Mouse (Mus musculus): ENCODE measurements around the gene Ccdc65. TPM values are rescaled to one million over a fixed set of nuclear protein-coding genes. Genes with fewer than 3 reads are reported as not detected.

Gene Ccdc65
- total and polyA plus RNA-seq, 3 experiments = 0.60 TPM; not detected in 2

DNA sequence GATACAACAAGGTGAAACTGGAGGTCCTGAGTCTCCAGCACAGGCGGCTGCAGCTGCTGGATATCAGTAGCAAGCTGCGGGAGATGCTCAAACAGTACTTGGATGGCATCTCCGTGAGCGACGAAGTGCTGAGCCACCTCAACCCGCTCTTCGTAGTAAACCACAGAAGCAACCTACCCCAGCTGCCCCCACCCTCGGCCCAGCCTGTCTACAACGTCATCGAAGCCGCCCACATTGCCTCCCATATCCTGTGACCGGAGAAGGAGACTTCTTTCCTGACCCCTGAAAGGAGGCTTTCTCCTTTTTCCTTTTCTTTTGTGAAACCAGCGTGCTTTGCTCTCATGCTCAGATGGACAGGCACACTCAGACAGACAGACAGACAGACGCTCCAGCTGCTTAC lies 14.8 kb downstream of the Ccdc65 start:
- no peak for TF ChIP-seq CTCF (IDR thresholded peaks at IDR 0.05; ENCODE audit: low read depth, low read length)
- TF ChIP-seq TAL1 (conservative IDR thresholded peaks at IDR 0.05; ENCODE audit: low read depth, low read length) = no peak
- no peak for TF ChIP-seq GATA1 (IDR thresholded peaks at IDR 0.05; ENCODE audit: borderline replicate concordance, low read length)
- TF ChIP-seq GATA2 (IDR thresholded peaks at IDR 0.05; ENCODE audit: borderline replicate concordance, low read depth, low read length) = no peak
- TF ChIP-seq POLR2AphosphoS5 (IDR thresholded peaks at IDR 0.05; ENCODE audit: insufficient replicate concordance, low read depth, low read length) = no peak
- Histone ChIP-seq H3K4me1 (ENCODE audit: insufficient read depth, low read depth, low read length) (peaks cover 38% of the 10 kb centered on the region), H3K36me3 (replicated peaks) (peaks cover 25% of the 10 kb centered on the region), H3K9me3 (replicated peaks) (no peaks in the 10 kb centered on the region), H3K27me3 (ENCODE audit: insufficient read depth, low read length) (peaks cover 16% of the 10 kb centered on the region), H3K4me3 (ENCODE audit: low read depth, low read length) (no peak overlapping the region)
- ATAC-seq (ENCODE audit: extremely low read depth, insufficient number of reproducible peaks, low FRiP score, poor library complexity, severe bottlenecking) (no peak), DNase-seq (ENCODE audit: low spot score) (no peak)

DNA sequence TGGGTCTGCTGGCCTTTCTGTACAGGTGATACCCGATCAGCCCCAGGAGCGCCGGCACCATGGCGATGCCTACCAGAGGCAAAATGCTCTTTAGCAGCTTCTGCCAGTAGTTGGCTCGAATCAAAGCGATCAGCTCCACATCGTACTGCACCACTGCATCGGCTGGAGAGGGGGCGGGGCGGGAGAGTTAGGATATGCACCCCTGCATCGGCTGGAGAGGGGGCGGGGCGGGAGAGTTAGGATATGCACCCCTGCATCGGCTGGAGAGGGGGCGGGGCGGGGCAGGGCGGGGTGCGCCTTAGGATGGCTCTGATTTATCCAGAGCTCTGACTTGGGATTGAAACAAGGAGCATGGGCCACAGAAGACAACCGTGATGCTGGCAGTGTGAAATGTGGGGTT lies 16.4 kb downstream of the Ccdc65 start:
- DNase-seq (ENCODE audit: low spot score) (no peak), ATAC-seq (ENCODE audit: extremely low read depth, insufficient number of reproducible peaks, low FRiP score, poor library complexity, severe bottlenecking) (no peak)
- Histone ChIP-seq H3K36me3 (replicated peaks) (peaks cover 25% of the 10 kb centered on the region), H3K9me3 (replicated peaks) (no peaks in the 10 kb centered on the region), H3K4me3 (ENCODE audit: low read depth, low read length) (no peak overlapping the region), H3K4me1 (ENCODE audit: insufficient read depth, low read depth, low read length) (peaks cover 42% of the 10 kb centered on the region), H3K27me3 (ENCODE audit: insufficient read depth, low read length) (peaks cover 9% of the 10 kb centered on the region; the same call in 1 of the 2 replicates)
- no peak for TF ChIP-seq GATA1 (IDR thresholded peaks at IDR 0.05; ENCODE audit: borderline replicate concordance, low read length)
- no peak for TF ChIP-seq POLR2AphosphoS5 (IDR thresholded peaks at IDR 0.05; ENCODE audit: insufficient replicate concordance, low read depth, low read length)
- TF ChIP-seq CTCF (IDR thresholded peaks at IDR 0.05; ENCODE audit: low read depth, low read length) = no peak
- no peak for TF ChIP-seq TAL1 (conservative IDR thresholded peaks at IDR 0.05; ENCODE audit: low read depth, low read length)
- no peak for TF ChIP-seq GATA2 (IDR thresholded peaks at IDR 0.05; ENCODE audit: borderline replicate concordance, low read depth, low read length)

DNA sequence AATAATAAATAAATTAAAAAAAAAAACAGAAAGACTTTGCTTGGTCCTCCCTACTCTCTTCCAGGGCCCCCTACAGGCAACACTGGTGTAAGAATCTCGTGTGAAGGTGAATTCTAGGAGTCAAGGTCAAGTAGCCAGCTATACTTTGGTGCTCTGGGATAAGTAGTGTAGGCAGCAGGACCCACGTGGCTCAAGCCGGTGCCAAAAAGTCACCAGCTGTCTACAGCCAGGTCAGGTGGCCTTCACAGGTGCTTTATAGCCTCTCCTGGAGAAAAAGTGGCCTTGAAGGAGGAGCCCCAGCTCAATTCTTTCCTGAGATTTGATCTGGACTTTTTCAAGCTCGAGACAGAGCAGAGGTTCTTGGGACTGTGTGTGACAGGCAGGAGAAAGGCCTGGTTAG lies 18.1 kb downstream of the Ccdc65 start:
- ATAC-seq (ENCODE audit: extremely low read depth, insufficient number of reproducible peaks, low FRiP score, poor library complexity, severe bottlenecking) (no peak), DNase-seq (ENCODE audit: low spot score) (no peak)
- Histone ChIP-seq H3K27me3 (ENCODE audit: insufficient read depth, low read length) (peaks cover 4% of the 10 kb centered on the region; the same call in 1 of the 2 replicates), H3K9me3 (replicated peaks) (no peaks in the 10 kb centered on the region), H3K4me3 (ENCODE audit: low read depth, low read length) (peak overlapping the region; percentile 76; the same call in 1 of the 2 replicates), H3K4me1 (ENCODE audit: insufficient read depth, low read depth, low read length) (peaks cover 50% of the 10 kb centered on the region), H3K36me3 (replicated peaks) (peaks cover 25% of the 10 kb centered on the region)
- no peak for TF ChIP-seq TAL1 (conservative IDR thresholded peaks at IDR 0.05; ENCODE audit: low read depth, low read length)
- no peak for TF ChIP-seq GATA1 (IDR thresholded peaks at IDR 0.05; ENCODE audit: borderline replicate concordance, low read length)
- no peak for TF ChIP-seq CTCF (IDR thresholded peaks at IDR 0.05; ENCODE audit: low read depth, low read length)
- TF ChIP-seq GATA2 (IDR thresholded peaks at IDR 0.05; ENCODE audit: borderline replicate concordance, low read depth, low read length) = no peak
- TF ChIP-seq POLR2AphosphoS5 (IDR thresholded peaks at IDR 0.05; ENCODE audit: insufficient replicate concordance, low read depth, low read length) = no peak

- H3K4me1 ChIP-seq (ENCODE audit: insufficient read depth, low read depth, low read length) = peaks cover 52% of the 10 kb centered on the region
- peaks cover 25% of the 10 kb centered on the region for H3K36me3 ChIP-seq (replicated peaks)
Measured at GRCm38 (mm10) chr15:98726746-98727145, 18.7 kb downstream of the Ccdc65 start.

DNA sequence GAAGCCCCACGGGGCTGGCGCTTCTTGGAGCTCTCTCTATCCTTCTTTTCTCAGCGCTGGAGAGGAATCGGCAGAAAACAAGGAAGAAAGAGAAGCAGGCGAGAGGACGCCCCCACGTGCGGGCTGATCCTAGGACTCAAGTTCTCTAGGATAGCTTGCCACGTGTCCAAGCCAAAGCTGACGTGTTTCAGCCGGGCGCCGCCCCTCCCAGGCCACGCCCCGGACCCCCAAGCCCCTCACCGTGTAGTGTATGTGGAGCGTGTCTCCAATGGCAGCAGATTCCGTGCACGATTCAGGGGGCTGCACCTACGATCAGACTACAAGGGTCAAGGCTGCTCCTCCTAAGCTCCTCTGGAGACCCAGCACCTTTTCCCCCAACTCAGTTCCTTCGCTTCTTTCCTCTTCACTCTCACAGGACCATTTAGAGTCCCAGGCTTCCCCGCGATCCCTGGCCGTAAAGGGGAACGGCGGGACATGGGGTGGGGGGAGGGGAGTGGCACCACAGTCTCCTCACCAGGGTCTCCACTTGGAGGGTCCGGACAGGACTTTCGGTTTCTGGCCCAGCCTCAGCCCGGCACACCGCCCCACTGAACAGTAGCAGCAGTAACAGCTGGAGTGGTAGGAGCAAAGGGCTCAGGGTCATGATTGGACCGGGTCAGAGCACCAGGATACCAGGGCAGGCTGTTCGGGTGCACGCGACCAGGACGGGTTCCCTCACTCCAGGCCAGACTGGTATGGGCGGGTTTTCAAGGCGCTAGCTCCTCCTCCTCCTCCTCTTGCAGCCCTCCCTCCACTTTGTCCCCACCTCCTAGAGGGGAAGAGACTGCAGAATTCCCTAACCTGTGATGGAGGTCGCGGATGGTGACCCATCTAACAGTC lies 19.7 kb downstream of the Ccdc65 start, which contains the start of gene Fkbp11:
Gene Fkbp11, minus strand, starts transcription at position 756 of the 879 bp plus-strand sequence.
- Histone ChIP-seq H3K9me3 (replicated peaks) (no peaks in the 10 kb centered on the region), H3K4me3 (ENCODE audit: low read depth, low read length) (peak within 1 kb of the TSS; percentile 76), H3K4me1 (ENCODE audit: insufficient read depth, low read depth, low read length) (peaks cover 60% of the 10 kb centered on the region), H3K36me3 (replicated peaks) (peaks cover 31% of the 10 kb centered on the region), H3K27me3 (ENCODE audit: insufficient read depth, low read length) (peaks cover 3% of the 10 kb centered on the region; the same call in 1 of the 2 replicates)
- ATAC-seq (ENCODE audit: extremely low read depth, insufficient number of reproducible peaks, low FRiP score, poor library complexity, severe bottlenecking) (peak; percentile 60), DNase-seq (ENCODE audit: low spot score) (peak; percentile 62)
- TF ChIP-seq TAL1 (conservative IDR thresholded peaks at IDR 0.05; ENCODE audit: low read depth, low read length) (no peak), CTCF (IDR thresholded peaks at IDR 0.05; ENCODE audit: low read depth, low read length) (no peak), POLR2AphosphoS5 (IDR thresholded peaks at IDR 0.05; ENCODE audit: insufficient replicate concordance, low read depth, low read length) (no peak), GATA1 (IDR thresholded peaks at IDR 0.05; ENCODE audit: borderline replicate concordance, low read length) (no peak), GATA2 (IDR thresholded peaks at IDR 0.05; ENCODE audit: borderline replicate concordance, low read depth, low read length) (no peak)

More at GRCm38 (mm10) chr15:98726746-98727145, 18.7 kb downstream of the Ccdc65 start:
- peaks cover 4% of the 10 kb centered on the region; the same call in 1 of the 2 replicates for H3K27me3 ChIP-seq (ENCODE audit: insufficient read depth, low read length)
- no peaks in the 10 kb centered on the region for H3K9me3 ChIP-seq (replicated peaks)
- H3K4me3 ChIP-seq (ENCODE audit: low read depth, low read length) = peak overlapping the region; percentile 76
- TF ChIP-seq GATA1 (IDR thresholded peaks at IDR 0.05; ENCODE audit: borderline replicate concordance, low read length) (no peak), POLR2AphosphoS5 (IDR thresholded peaks at IDR 0.05; ENCODE audit: insufficient replicate concordance, low read depth, low read length) (no peak), CTCF (IDR thresholded peaks at IDR 0.05; ENCODE audit: low read depth, low read length) (no peak), TAL1 (conservative IDR thresholded peaks at IDR 0.05; ENCODE audit: low read depth, low read length) (no peak), GATA2 (IDR thresholded peaks at IDR 0.05; ENCODE audit: borderline replicate concordance, low read depth, low read length) (no peak)
- ATAC-seq (ENCODE audit: extremely low read depth, insufficient number of reproducible peaks, low FRiP score, poor library complexity, severe bottlenecking) (no peak), DNase-seq (ENCODE audit: low spot score) (no peak)

GRCm38 (mm10) chr15:98728366-98728765 lies 20.4 kb downstream of the Ccdc65 start:
- ATAC-seq (ENCODE audit: extremely low read depth, insufficient number of reproducible peaks, low FRiP score, poor library complexity, severe bottlenecking) (no peak), DNase-seq (ENCODE audit: low spot score) (no peak)
- Histone ChIP-seq H3K9me3 (replicated peaks) (no peaks in the 10 kb centered on the region), H3K36me3 (replicated peaks) (peaks cover 30% of the 10 kb centered on the region), H3K4me3 (ENCODE audit: low read depth, low read length) (no peak overlapping the region; the same call in 1 of the 2 replicates), H3K4me1 (ENCODE audit: insufficient read depth, low read depth, low read length) (peaks cover 64% of the 10 kb centered on the region), H3K27me3 (ENCODE audit: insufficient read depth, low read length) (no peaks in the 10 kb centered on the region; the same call in 1 of the 2 replicates)
- TF ChIP-seq GATA2 (IDR thresholded peaks at IDR 0.05; ENCODE audit: borderline replicate concordance, low read depth, low read length) (no peak), TAL1 (conservative IDR thresholded peaks at IDR 0.05; ENCODE audit: low read depth, low read length) (no peak)

Data from G1E (cell line).